Mouse (Mus musculus) lung, postnatal 10 days (tissue): ENCODE data around the gene Atg4d.
"Not testable (repeated sequence)": the region's sequence is repeated elsewhere in the genome, so short reads cannot be mapped to it uniquely, and the experiment has no call there.

Experiments used
- DNase-seq: peaks from one replicate; pipeline ENCODE4 v3.0.0; 2021

The Atg4d gene

GRCm38 (mm10) chr9:21274336-21274735 lies 9.2 kb downstream of the Atg4d start:
- no peak for DNase-seq

GRCm38 (mm10) chr9:21275013-21275710 lies 10.1 kb downstream of the Atg4d start:
- no peak for DNase-seq

- no peak for DNase-seq
These were observed 10.6 kb downstream of the Atg4d start for GRCm38 (mm10) chr9:21275727-21276126.

- DNase-seq, result no peak
These were observed 11.2 kb downstream of the Atg4d start for GRCm38 (mm10) chr9:21276307-21276706.

GRCm38 (mm10) chr9:21277776-21278175 lies 12.7 kb downstream of the Atg4d start:
- DNase-seq, result no peak

- no peak for DNase-seq
These were observed 18.5 kb downstream of the Atg4d start for GRCm38 (mm10) chr9:21283591-21283990.

GRCm38 (mm10) chr9:21283994-21284393 lies 18.9 kb downstream of the Atg4d start:
- no peak for DNase-seq

GRCm38 (mm10) chr9:21286753-21287152 lies 21.7 kb downstream of the Atg4d start:
- no peak for DNase-seq

GRCm38 (mm10) chr9:21287571-21288402 lies 22.7 kb downstream of the Atg4d start, which contains the start of gene Kri1:
TSS of gene Kri1 (minus strand) at chr9:21287969.
- peak; percentile 100 for DNase-seq

- DNase-seq, result peak; percentile 51
These were observed 23.6 kb downstream of the Atg4d start for GRCm38 (mm10) chr9:21288404-21289336.

GRCm38 (mm10) chr9:21289337-21289671 lies 24.2 kb downstream of the Atg4d start:
- DNase-seq, result no peak

GRCm38 (mm10) chr9:21290589-21290988 lies 25.5 kb downstream of the Atg4d start:
- DNase-seq, result no peak

GRCm38 (mm10) chr9:21291022-21291787 lies 26.1 kb downstream of the Atg4d start, which contains the start of gene Cdkn2d:
TSS of gene Cdkn2d (minus strand) at chr9:21291407.
- DNase-seq, result peak; percentile 100

- not testable (repeated sequence) for DNase-seq
These were observed 26.8 kb downstream of the Atg4d start for GRCm38 (mm10) chr9:21291868-21292267.

- DNase-seq, result no peak
These were observed 27.2 kb downstream of the Atg4d start for GRCm38 (mm10) chr9:21292271-21292670.

- DNase-seq, result no peak
These were observed 33.9 kb downstream of the Atg4d start for GRCm38 (mm10) chr9:21299014-21299413.

GRCm38 (mm10) chr9:21305065-21305464 lies 40.0 kb downstream of the Atg4d start:
- no peak for DNase-seq

- no peak for DNase-seq
These were observed 44.2 kb downstream of the Atg4d start for GRCm38 (mm10) chr9:21309150-21309741.

- DNase-seq, result no peak
These were observed 46.6 kb downstream of the Atg4d start for GRCm38 (mm10) chr9:21311695-21312094.

- peak; percentile 68 for DNase-seq
These were observed 47.0 kb downstream of the Atg4d start, which contains the start of gene Ap1m2 for GRCm38 (mm10) chr9:21312134-21312533. TSS of gene Ap1m2 (minus strand) at chr9:21312337.

- peak; percentile 92 for DNase-seq
These were observed 48.3 kb downstream of the Atg4d start for GRCm38 (mm10) chr9:21313394-21313793.
